Mouse (Mus musculus): Measurements from ENCODE around the gene Rasgrp3. TPM values are rescaled to one million over a fixed set of nuclear protein-coding genes. Genes with fewer than 3 reads are reported as not detected.

The Rasgrp3 gene
- polyA plus RNA-seq, 1 experiment from 2014 or later = 21.5 TPM

DNA sequence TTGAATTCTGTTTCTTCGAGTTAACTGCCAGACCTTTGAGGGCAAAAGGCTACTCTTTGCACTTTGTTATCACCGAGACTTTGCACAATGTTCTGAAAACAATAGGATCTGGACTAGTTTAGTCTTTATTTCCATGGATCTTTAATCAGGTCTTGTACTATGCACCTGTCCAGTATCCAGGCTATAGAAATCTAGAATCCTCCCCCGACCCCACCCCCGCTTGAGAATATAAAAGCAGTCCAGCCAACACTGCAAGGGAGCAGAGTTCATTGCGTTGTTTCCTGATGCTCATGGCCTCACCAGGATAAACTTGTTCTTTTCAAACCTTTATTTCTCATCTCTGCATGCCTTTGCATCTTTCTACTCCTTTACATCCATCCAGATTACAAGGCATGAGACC is 73.6 kb downstream of the Rasgrp3 start:
- no peak for ATAC-seq (ENCODE audit: low FRiP score, low TSS enrichment)
- Histone ChIP-seq H3K27ac (ENCODE audit: low read length) (no peak overlapping the region), H3K36me3 (ENCODE audit: insufficient read depth, low read length) (no peaks in the 10 kb centered on the region), H3K9ac (replicated peaks; ENCODE audit: low read length) (no peak overlapping the region), H3K27me3 (ENCODE audit: insufficient read depth, low read length) (no peaks in the 10 kb centered on the region), H3K4me3 (ENCODE audit: low read length) (no peak overlapping the region), H3K4me2 (replicated peaks; ENCODE audit: low read depth, low read length) (no peak overlapping the region), H3K4me1 (ENCODE audit: insufficient read depth, low read length) (0 out of 2 replicates have a peak, but pooled peaks cover 2% of the 10 kb centered on the region), H3K9me3 (ENCODE audit: low read length) (no peaks in the 10 kb centered on the region)
- WGBS = 88% methylated on average over 5 of the region's 5 CpGs

DNA sequence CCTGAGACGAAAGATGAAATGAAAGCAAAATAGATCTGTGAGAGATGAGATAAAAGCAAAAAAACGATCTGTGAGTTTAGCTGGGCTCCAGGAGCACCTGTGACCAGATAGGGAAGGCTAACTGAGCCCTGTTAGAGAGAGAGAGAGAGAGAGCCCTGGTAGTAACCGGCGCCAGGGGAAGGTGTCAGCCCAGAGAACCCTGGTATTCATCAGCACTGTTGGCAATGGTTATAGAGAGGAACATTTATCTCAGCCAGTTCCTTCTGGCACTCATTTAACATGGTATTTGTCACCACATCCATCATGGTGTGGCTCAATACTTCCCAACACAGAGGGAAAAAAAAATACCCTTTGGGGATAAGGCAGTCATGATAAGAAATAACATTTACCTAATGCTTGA is 80.9 kb downstream of the Rasgrp3 start:
- Histone ChIP-seq H3K9me3 (ENCODE audit: low read length) (no peaks in the 10 kb centered on the region), H3K27me3 (ENCODE audit: insufficient read depth, low read length) (no peaks in the 10 kb centered on the region), H3K4me2 (replicated peaks; ENCODE audit: low read depth, low read length) (no peak overlapping the region), H3K4me1 (ENCODE audit: insufficient read depth, low read length) (no peaks in the 10 kb centered on the region), H3K36me3 (ENCODE audit: insufficient read depth, low read length) (no peaks in the 10 kb centered on the region), H3K9ac (replicated peaks; ENCODE audit: low read length) (no peak overlapping the region), H3K27ac (ENCODE audit: low read length) (no peak overlapping the region), H3K4me3 (ENCODE audit: low read length) (no peak overlapping the region)
- 73% methylated on average over 4 of the region's 4 CpGs for WGBS
- ATAC-seq (ENCODE audit: low FRiP score, low TSS enrichment) = no peak

DNA sequence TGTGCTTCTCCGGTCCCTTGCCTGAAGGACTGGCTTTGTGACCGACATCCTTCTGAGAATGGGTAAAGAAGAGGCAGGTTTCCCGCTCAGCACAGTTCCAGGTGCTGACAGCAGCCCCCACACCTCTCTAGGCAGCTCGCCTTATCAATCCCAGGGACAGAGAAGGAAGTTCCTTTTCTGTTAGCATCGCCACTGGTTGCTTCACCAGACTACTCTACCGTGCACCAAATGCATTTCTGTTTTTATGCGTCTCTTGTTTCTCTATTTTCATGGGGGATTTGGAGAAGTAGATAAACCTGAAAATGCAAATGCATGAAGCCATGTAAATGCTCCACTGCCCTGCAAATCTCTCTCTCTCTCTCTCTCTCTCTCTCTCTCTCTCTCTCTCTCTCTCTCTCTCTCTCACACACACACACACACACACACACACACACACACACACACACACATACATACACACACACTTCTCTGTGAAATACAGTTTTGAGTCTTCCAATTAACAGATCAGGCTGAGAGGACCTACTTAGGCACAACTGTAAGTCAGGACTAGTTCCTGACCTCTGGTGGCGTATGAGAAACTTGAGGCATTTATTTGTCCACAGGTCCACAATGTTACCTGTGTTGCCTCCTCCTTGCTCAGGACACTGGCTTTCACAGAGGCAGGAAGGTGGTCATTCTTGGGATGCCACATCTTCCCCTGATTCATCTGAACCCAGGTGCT is 82.6 kb downstream of the Rasgrp3 start:
- no peaks in the 10 kb centered on the region for H3K4me1 ChIP-seq (ENCODE audit: insufficient read depth, low read length)
- no peak overlapping the region for H3K9ac ChIP-seq (replicated peaks; ENCODE audit: low read length)
- H3K4me2 ChIP-seq (replicated peaks; ENCODE audit: low read depth, low read length) = no peak overlapping the region
- no peaks in the 10 kb centered on the region for H3K36me3 ChIP-seq (ENCODE audit: insufficient read depth, low read length)
- no peak for ATAC-seq (ENCODE audit: low FRiP score, low TSS enrichment)
- 64% methylated on average over 8 of the region's 8 CpGs for WGBS
- no peaks in the 10 kb centered on the region for H3K27me3 ChIP-seq (ENCODE audit: insufficient read depth, low read length)
- no peak overlapping the region for H3K4me3 ChIP-seq (ENCODE audit: low read length)
- no peak overlapping the region for H3K27ac ChIP-seq (ENCODE audit: low read length)
- H3K9me3 ChIP-seq (ENCODE audit: low read length) = no peaks in the 10 kb centered on the region

DNA sequence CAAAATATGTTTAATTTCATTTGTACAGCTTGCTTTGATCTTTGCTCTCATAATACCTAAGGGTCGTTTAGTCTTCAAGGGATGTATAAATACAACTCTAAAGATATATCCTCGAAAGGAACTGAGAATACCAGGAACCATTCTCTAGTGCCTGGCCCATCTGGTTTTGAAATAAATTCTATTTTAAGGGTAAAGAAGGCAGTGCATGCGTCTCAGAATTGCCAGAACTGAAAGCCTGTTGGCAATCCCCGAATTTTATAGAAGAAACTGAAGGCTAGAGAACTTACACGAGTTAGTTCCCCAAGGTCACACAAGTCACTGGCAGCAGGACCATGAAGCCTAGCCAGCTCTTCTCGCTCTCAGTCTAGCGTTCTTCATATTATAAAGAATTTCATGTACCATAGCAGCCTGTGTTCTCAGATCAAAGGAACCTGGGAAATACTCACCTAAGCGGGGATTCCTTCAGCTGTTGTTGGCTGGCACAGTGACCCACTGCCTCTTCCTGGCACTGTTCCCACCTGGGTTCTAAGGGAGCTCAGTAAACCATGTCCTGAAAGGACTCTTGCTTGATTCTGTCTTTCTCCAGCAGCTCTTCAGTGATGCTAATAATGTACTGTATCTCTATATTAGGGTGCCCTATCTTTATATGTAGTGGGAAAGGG is 83.7 kb downstream of the Rasgrp3 start:
- Histone ChIP-seq H3K4me1 (ENCODE audit: insufficient read depth, low read length) (no peaks in the 10 kb centered on the region), H3K27me3 (ENCODE audit: insufficient read depth, low read length) (no peaks in the 10 kb centered on the region), H3K4me2 (replicated peaks; ENCODE audit: low read depth, low read length) (no peak overlapping the region), H3K9me3 (ENCODE audit: low read length) (no peaks in the 10 kb centered on the region), H3K9ac (replicated peaks; ENCODE audit: low read length) (no peak overlapping the region), H3K27ac (ENCODE audit: low read length) (no peak overlapping the region), H3K4me3 (ENCODE audit: low read length) (no peak overlapping the region), H3K36me3 (ENCODE audit: insufficient read depth, low read length) (no peaks in the 10 kb centered on the region)
- 80% methylated on average over 8 of the region's 8 CpGs for WGBS
- ATAC-seq (ENCODE audit: low FRiP score, low TSS enrichment) = no peak

DNA sequence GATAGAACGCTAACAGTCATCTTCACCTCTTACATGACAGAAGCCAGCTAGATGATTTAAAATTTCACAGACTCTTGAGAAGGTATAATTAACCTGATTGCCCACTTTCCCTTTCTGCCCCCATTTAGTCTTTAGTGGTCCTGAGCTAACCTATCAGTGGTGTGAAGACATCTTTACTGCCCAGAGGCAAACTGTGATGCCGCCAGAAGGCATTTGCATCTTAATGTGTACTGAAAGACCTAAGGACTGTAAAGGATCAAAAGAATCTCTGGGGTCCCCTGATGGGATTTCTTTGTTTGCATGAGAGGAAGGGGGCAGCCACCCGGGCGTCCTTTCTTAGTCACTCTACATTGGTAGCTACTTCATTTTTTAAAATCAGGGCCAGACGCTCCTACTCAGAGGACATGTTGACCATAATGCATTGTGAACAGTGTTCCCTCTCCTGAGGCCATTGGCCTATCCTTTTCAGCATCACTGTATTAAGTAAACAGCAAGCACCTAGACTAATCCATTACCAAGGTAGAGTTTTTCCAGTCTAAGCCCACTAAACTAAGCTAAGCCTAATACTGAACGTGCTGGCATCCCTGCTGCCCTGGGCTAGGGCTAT is 85.6 kb downstream of the Rasgrp3 start:
- ATAC-seq (ENCODE audit: low FRiP score, low TSS enrichment) = no peak
- WGBS = 38% methylated on average over 6 of the region's 6 CpGs
- Histone ChIP-seq H3K36me3 (ENCODE audit: insufficient read depth, low read length) (no peaks in the 10 kb centered on the region), H3K27ac (ENCODE audit: low read length) (no peak overlapping the region), H3K4me2 (replicated peaks; ENCODE audit: low read depth, low read length) (no peak overlapping the region), H3K9ac (replicated peaks; ENCODE audit: low read length) (no peak overlapping the region), H3K9me3 (ENCODE audit: low read length) (no peaks in the 10 kb centered on the region), H3K4me1 (ENCODE audit: insufficient read depth, low read length) (no peaks in the 10 kb centered on the region), H3K4me3 (ENCODE audit: low read length) (no peak overlapping the region), H3K27me3 (ENCODE audit: insufficient read depth, low read length) (no peaks in the 10 kb centered on the region)

DNA sequence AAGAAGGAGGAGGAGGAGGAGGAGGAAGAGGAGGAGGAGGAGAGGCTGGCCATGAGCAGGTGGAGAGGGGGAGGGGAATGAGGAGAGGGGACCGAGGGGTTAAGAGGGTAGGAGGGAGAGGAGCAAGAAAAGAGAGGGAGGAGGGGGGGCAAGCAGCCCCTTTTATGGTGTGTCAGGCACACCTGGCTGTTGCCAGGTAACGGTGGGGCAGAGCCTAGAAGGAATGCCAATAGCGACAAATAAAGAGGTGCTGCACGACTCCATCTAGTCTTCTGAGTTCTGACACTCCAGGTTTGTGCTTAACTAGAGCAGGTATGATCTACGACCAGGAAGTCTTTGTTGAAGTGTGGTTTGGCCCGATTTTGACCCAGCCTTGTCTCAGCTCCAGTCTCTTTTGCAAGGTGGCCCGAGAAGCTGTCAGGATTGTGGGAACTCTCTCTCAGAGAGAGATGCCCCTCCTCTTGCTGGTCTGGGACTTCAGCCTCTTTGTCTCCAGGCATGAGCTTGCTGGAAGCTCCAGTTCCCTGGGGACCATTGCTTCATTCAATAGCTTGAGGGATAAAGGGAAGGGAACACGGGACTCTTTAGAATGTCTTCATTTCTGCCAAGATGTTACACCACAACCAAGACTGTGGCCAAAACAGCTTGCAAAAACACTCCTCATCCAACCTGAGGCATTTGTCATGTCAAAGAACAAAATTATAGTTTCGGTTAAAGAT is 86.8 kb downstream of the Rasgrp3 start:
- H3K27me3 ChIP-seq (ENCODE audit: insufficient read depth, low read length) = no peaks in the 10 kb centered on the region
- H3K9me3 ChIP-seq (ENCODE audit: low read length) = no peaks in the 10 kb centered on the region
- ATAC-seq (ENCODE audit: low FRiP score, low TSS enrichment) = no peak
- H3K4me1 ChIP-seq (ENCODE audit: insufficient read depth, low read length) = no peaks in the 10 kb centered on the region
- H3K27ac ChIP-seq (ENCODE audit: low read length) = no peak overlapping the region
- no peak overlapping the region for H3K4me3 ChIP-seq (ENCODE audit: low read length)
- H3K9ac ChIP-seq (replicated peaks; ENCODE audit: low read length) = no peak overlapping the region
- H3K4me2 ChIP-seq (replicated peaks; ENCODE audit: low read depth, low read length) = no peak overlapping the region
- WGBS = 15% methylated on average over 9 of the region's 9 CpGs
- no peaks in the 10 kb centered on the region for H3K36me3 ChIP-seq (ENCODE audit: insufficient read depth, low read length)

DNA sequence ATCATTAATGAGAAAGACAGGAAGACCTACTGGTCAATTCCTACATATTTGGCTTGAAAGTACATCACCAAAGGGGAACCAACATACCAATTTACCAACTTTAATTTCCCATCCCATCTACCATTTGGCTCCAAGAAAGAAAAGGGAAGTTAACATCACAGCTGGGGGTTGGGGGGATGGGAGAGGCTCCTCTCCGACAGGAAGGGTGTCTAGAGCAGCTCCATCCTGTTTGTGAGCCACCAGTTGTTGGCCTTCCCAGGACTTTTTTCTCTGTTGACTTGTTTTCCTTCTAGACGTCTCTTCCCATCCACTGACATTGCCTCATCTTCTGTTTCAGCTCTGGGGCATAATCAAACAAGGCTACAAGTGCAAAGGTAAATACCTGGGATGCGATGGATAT is 88.1 kb downstream of the Rasgrp3 start:
- no peaks in the 10 kb centered on the region for H3K4me1 ChIP-seq (ENCODE audit: insufficient read depth, low read length)
- H3K27me3 ChIP-seq (ENCODE audit: insufficient read depth, low read length) = no peaks in the 10 kb centered on the region
- H3K9me3 ChIP-seq (ENCODE audit: low read length) = no peaks in the 10 kb centered on the region
- no peak overlapping the region for H3K4me2 ChIP-seq (replicated peaks; ENCODE audit: low read depth, low read length)
- H3K4me3 ChIP-seq (ENCODE audit: low read length) = no peak overlapping the region
- WGBS = 56% methylated on average over 3 of the region's 3 CpGs
- no peak overlapping the region for H3K27ac ChIP-seq (ENCODE audit: low read length)
- ATAC-seq (ENCODE audit: low FRiP score, low TSS enrichment) = no peak
- no peaks in the 10 kb centered on the region for H3K36me3 ChIP-seq (ENCODE audit: insufficient read depth, low read length)
- no peak overlapping the region for H3K9ac ChIP-seq (replicated peaks; ENCODE audit: low read length)

DNA sequence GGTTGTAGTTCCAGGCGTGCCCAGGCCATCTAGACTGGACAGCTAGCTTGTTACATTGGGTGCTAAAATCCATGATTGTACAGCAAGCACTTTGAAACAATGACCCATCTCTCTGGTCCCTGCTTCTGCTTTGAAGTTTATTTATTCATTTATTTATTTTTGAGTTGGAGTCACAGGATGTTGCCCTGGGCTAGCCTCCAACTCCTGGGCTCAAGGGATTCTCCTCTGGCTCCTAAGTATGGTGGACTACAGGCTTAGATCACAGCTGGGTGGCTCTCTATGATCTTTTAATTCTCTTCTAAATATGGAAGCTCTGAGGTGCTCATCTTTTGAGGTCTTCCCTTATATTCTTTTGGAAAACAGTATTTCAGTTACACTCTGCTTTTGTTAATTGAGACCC is 90.7 kb downstream of the Rasgrp3 start:
- WGBS = 88% methylated on average over 1 of the region's 1 CpGs
- Histone ChIP-seq H3K27me3 (ENCODE audit: insufficient read depth, low read length) (no peaks in the 10 kb centered on the region), H3K27ac (ENCODE audit: low read length) (no peak overlapping the region), H3K4me1 (ENCODE audit: insufficient read depth, low read length) (no peaks in the 10 kb centered on the region), H3K36me3 (ENCODE audit: insufficient read depth, low read length) (peaks cover 7% of the 10 kb centered on the region; the same call in 1 of the 2 replicates), H3K9me3 (ENCODE audit: low read length) (no peaks in the 10 kb centered on the region), H3K4me3 (ENCODE audit: low read length) (no peak overlapping the region), H3K4me2 (replicated peaks; ENCODE audit: low read depth, low read length) (no peak overlapping the region), H3K9ac (replicated peaks; ENCODE audit: low read length) (no peak overlapping the region)
- no peak for ATAC-seq (ENCODE audit: low FRiP score, low TSS enrichment)

DNA sequence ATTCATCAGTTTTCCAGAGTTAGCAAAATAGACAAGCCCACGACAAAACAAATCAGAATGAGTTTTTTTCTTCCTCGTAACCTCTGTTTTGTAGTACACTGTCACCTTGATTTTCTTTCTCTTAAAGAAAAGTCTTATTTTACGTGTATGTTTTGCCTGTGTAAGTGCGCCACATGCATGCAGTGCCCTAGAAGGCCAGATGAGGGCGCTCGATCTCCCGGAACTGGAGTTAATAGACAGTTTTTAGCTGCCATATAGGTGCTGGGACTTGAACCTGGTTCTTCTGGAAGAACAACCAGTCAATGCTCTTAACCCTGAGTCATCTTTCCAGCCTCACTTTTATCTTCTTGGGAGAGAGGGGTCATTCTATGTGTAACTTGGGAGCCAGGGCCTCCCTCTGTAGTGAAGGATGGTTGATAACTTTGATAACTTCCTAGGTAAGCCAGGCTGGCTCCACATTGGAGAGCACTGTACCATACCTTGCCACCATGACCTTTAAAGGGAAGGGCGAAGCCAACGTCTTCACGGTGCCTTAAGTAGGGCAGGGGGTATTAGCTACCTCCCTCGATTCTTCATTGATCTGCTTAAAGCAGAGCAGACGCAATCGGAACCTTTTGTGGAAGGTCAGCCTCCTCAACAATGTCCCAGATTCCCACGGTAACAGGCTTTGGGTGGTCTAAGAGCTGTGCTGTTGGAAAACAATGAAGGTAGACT is 93.7 kb downstream of the Rasgrp3 start:
- Histone ChIP-seq H3K9me3 (ENCODE audit: low read length) (no peaks in the 10 kb centered on the region), H3K4me3 (ENCODE audit: low read length) (no peak overlapping the region), H3K4me1 (ENCODE audit: insufficient read depth, low read length) (0 out of 2 replicates have a peak, but pooled peaks cover 4% of the 10 kb centered on the region), H3K27ac (ENCODE audit: low read length) (no peak overlapping the region), H3K27me3 (ENCODE audit: insufficient read depth, low read length) (no peaks in the 10 kb centered on the region), H3K4me2 (replicated peaks; ENCODE audit: low read depth, low read length) (no peak overlapping the region), H3K36me3 (ENCODE audit: insufficient read depth, low read length) (peaks cover 7% of the 10 kb centered on the region; the same call in 1 of the 2 replicates), H3K9ac (replicated peaks; ENCODE audit: low read length) (no peak overlapping the region)
- 96% methylated on average over 14 of the region's 14 CpGs for WGBS
- no peak for ATAC-seq (ENCODE audit: low FRiP score, low TSS enrichment)

All from kidney, embryonic 16.5 days (tissue).